Mouse (Mus musculus) brain, embryonic 14.5 days (tissue): ENCODE measurements around the gene Hacl1.

Source experiments
- CTCF ChIP-seq: fragments of 200-500 bp; IDR thresholded peaks from 2 replicates; pipeline ENCODE4 v1.5.1; 2012; ENCODE audit warnings: inconsistent platforms, mild to moderate bottlenecking, moderate library complexity, borderline replicate concordance; ENCODE audit not compliant: insufficient read depth, insufficient read length; ENCODE audit errors: extremely low read depth
- POLR2A ChIP-seq: fragments of 200-500 bp; IDR thresholded peaks from 2 replicates; pipeline ENCODE4 v1.6.1; 2012; ENCODE audit warnings: mild to moderate bottlenecking, inconsistent platforms, borderline replicate concordance; ENCODE audit not compliant: poor library complexity, insufficient read depth, insufficient read length, severe bottlenecking; ENCODE audit errors: extremely low read depth

GRCm38 (mm10) chr14:31611986-31612385 lies 29.1 kb downstream of the Hacl1 start:
- TF ChIP-seq POLR2A (no peak), CTCF (peak; percentile 17; the same call in 1 of the 2 replicates)
